Mouse (Mus musculus) heart, postnatal 0 days (tissue): ENCODE results near the gene Lyrm1.

Experiments
- CTCF ChIP-seq: IDR thresholded peaks from 2 replicates; pipeline ENCODE4 v1.5.1; 2016; ENCODE audit warnings: antibody characterized with exemption, control low read depth, low read depth
- EP300 ChIP-seq: IDR thresholded peaks from 2 replicates; pipeline ENCODE4 v1.6.1; 2016; ENCODE audit warnings: antibody characterized with exemption, low read depth

DNA sequence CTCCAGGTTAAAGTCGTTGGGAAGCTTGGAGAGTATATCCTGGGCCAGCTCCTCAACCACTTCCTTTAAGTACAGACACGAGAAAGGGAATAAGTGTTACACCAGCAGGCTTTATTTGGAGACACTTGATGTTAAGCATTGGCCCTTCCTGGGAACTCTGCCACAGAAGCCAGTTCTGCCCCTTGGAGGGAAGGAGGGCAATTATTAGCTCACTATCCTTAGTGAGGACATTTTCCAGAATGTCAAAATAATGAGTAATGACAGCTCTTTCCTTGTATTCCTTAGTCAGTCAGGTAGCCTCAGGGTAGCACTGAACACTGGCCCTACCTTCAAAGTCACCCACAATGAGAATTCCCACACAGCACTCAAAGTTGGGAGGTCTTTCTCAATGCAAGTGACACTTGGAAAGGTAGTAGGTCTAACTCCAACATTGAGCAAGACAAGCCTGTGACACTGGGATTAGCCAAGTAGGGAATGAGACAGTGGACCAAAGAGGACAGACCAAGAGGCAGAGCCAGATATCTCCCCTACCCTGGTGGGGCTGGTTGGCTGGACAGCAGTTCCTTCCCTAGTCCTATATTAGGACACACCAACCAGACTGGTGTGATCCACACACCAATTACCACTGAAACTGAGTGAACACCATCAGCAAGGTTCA is 33.3 kb downstream of the Lyrm1 start:
- TF ChIP-seq EP300 (no peak), CTCF (no peak)
